Mouse (Mus musculus): ENCODE results near the gene Dhx16. TPM values are rescaled to one million over a fixed set of nuclear protein-coding genes. Genes with fewer than 3 reads are reported as not detected.
"Not testable (repeated sequence)": the region's sequence is repeated elsewhere in the genome, so short reads cannot be mapped to it uniquely, and the experiment has no call there.

Dhx16 gene
- total RNA-seq, 2 experiments from 2014 or later = 19.2 to 20.1 TPM

GRCm38 (mm10) chr17:35917463-35918251 is 38.0 kb downstream of the Dhx16 start:
- intact Hi-C loops (cut with DNase I) = loop anchor here (5.0 kb wide), 1 partner anchor 80 kb away; the partner anchor contains the start of gene Tubb5
- no peak for DNase-seq (ENCODE audit: low spot score)

GRCm38 (mm10) chr17:35918276-35919059 is 38.8 kb downstream of the Dhx16 start:
- intact Hi-C loops (cut with DNase I) = loop anchor here (5.0 kb wide), 1 partner anchor 81 kb away; the partner anchor contains the start of gene Tubb5
- DNase-seq (ENCODE audit: low spot score) = no peak

GRCm38 (mm10) chr17:35919060-35919715 is 39.6 kb downstream of the Dhx16 start:
- intact Hi-C loops (cut with DNase I) = loop anchor here (5.0 kb wide), 1 partner anchor 82 kb away; the partner anchor contains the start of gene Tubb5
- DNase-seq (ENCODE audit: low spot score) = peak; percentile 92

GRCm38 (mm10) chr17:35919864-35920301 is 40.3 kb downstream of the Dhx16 start:
- intact Hi-C loops (cut with DNase I) = loop anchor here (2.0 to 5.0 kb wide), 3 partner anchors 49 to 83 kb away; partner anchors contain the start of genes Abcf1, Prr3 and Tubb5
- no peak for DNase-seq (ENCODE audit: low spot score)

- no peak for DNase-seq (ENCODE audit: low spot score)
- intact Hi-C loops (cut with DNase I) = loop anchor here (2.0 to 5.0 kb wide), 2 partner anchors 48 to 62 kb away; partner anchors contain the start of genes Abcf1 and Prr3
Measured at GRCm38 (mm10) chr17:35920384-35920783, 40.8 kb downstream of the Dhx16 start.

- intact Hi-C loops (cut with DNase I) = loop anchor here (2.0 to 5.0 kb wide), 2 partner anchors 48 to 61 kb away; partner anchors contain the start of genes Abcf1 and Prr3
- DNase-seq (ENCODE audit: low spot score) = no peak
Measured at GRCm38 (mm10) chr17:35920862-35921562, 41.4 kb downstream of the Dhx16 start.

- intact Hi-C loops (cut with DNase I) = loop anchor here (2.0 to 5.0 kb wide), 2 partner anchors 47 to 61 kb away; partner anchors contain the start of genes Abcf1 and Prr3
- no peak for DNase-seq (ENCODE audit: low spot score)
Measured at GRCm38 (mm10) chr17:35921710-35922109, 42.1 kb downstream of the Dhx16 start.

GRCm38 (mm10) chr17:35922566-35922965 is 42.9 kb downstream of the Dhx16 start:
- intact Hi-C loops (cut with DNase I) = loop anchor here (5.0 kb wide), 1 partner anchor 60 kb away; the partner anchor contains the start of gene Prr3
- DNase-seq (ENCODE audit: low spot score) = no peak

- intact Hi-C loops (cut with DNase I) = loop anchor here (5.0 kb wide), 1 partner anchor 59 kb away; the partner anchor contains the start of gene Prr3
- DNase-seq (ENCODE audit: low spot score) = no peak
Measured at GRCm38 (mm10) chr17:35923281-35923680, 43.7 kb downstream of the Dhx16 start.

GRCm38 (mm10) chr17:35927471-35927870 is 47.9 kb downstream of the Dhx16 start:
- DNase-seq (ENCODE audit: low spot score) = no peak
- intact Hi-C loops (cut with DNase I) = no loop called here

- intact Hi-C loops (cut with DNase I) = no loop called here
Measured at GRCm38 (mm10) chr17:35929534-35929933, 49.9 kb downstream of the Dhx16 start.

GRCm38 (mm10) chr17:35930627-35931026 is 51.0 kb downstream of the Dhx16 start:
- DNase-seq (ENCODE audit: low spot score) = no peak
- intact Hi-C loops (cut with DNase I) = loop anchor here (10.0 kb wide), 1 partner anchor 134 kb away; no protein-coding TSS in a partner anchor

More at GRCm38 (mm10) chr17:35929534-35929933, 49.9 kb downstream of the Dhx16 start:
- no peak for DNase-seq (ENCODE audit: low spot score)

- DNase-seq (ENCODE audit: low spot score) = no peak
- intact Hi-C loops (cut with DNase I) = loop anchor here (10.0 kb wide), 1 partner anchor 132 kb away; no protein-coding TSS in a partner anchor
Measured at GRCm38 (mm10) chr17:35932608-35933007, 53.0 kb downstream of the Dhx16 start.

- intact Hi-C loops (cut with DNase I) = loop anchor here (10.0 kb wide), 1 partner anchor 129 kb away; no protein-coding TSS in a partner anchor
- not testable (repeated sequence) for DNase-seq (ENCODE audit: low spot score)
Measured at GRCm38 (mm10) chr17:35935763-35936162, 56.1 kb downstream of the Dhx16 start.

GRCm38 (mm10) chr17:35937700-35938348 is 58.2 kb downstream of the Dhx16 start:
- intact Hi-C loops (cut with DNase I) = loop anchor here (1.0 to 10.0 kb wide), 2 partner anchors 55 to 127 kb away; no protein-coding TSS in a partner anchor
- DNase-seq (ENCODE audit: low spot score) = no peak

- intact Hi-C loops (cut with DNase I) = loop anchor here (10.0 kb wide), 1 partner anchor 126 kb away; no protein-coding TSS in a partner anchor
Measured at GRCm38 (mm10) chr17:35939108-35939507, 59.5 kb downstream of the Dhx16 start.

GRCm38 (mm10) chr17:35939941-35940340 is 60.3 kb downstream of the Dhx16 start:
- no peak for DNase-seq (ENCODE audit: low spot score)
- intact Hi-C loops (cut with DNase I) = loop anchor here (10.0 kb wide), 1 partner anchor 125 kb away; no protein-coding TSS in a partner anchor

More at GRCm38 (mm10) chr17:35939108-35939507, 59.5 kb downstream of the Dhx16 start:
- DNase-seq (ENCODE audit: low spot score) = no peak
